Mouse (Mus musculus) left cerebral cortex, postnatal 4 days (tissue): ENCODE data around the gene Adra2a. TPM values are rescaled to one million over a fixed set of nuclear protein-coding genes. Genes with fewer than 3 reads are reported as not detected.
A peak's percentile ranks its signal among the peaks of the same experiment; 100 is the strongest.

Experiments
- DNase-seq: peaks from one replicate; pipeline ENCODE4 v3.0.0-alpha.2; 2022
- intact Hi-C: fragments of 180-260 bp; cut with DNase I; formaldehyde crosslinking; loops from one replicate; pipeline ENCODE4 v1.15.1; 2025
- total RNA-seq, 2 experiments: library from RNA; stranded (reverse); gene quantifications; 2 replicates each; pipeline ENCODE4 v1.2.3; 2021

Adra2a gene
- 10 to 100 TPM; 19.7 to 21.6 TPM for total RNA-seq

DNA sequence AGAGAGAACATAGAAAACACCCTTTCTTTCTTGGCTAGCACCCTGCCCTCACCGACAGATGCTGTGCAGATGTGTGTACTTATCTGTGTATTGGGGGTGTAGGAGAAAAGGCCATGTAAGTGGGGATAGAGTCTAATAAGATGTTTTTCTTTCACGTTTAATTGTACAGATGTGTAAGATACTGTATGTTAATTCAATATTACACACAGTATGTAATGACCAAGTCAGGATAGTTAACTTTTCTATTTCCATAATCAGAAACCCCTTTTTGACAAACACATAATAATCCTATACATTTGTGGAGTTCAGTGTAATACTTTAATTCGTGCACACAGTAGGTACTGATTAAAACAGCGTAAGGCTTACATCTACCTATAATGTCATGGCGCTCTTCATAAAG lies at the start of gene Adra2a:
Adra2a (plus strand) TSS at position 301 of the 400 bp plus-strand sequence.
- intact Hi-C loops, result loop anchor here (2.0 to 10.0 kb wide), 2 partner anchors 1017 to 1161 kb away; no protein-coding TSS in a partner anchor
- DNase-seq, result no peak

DNA sequence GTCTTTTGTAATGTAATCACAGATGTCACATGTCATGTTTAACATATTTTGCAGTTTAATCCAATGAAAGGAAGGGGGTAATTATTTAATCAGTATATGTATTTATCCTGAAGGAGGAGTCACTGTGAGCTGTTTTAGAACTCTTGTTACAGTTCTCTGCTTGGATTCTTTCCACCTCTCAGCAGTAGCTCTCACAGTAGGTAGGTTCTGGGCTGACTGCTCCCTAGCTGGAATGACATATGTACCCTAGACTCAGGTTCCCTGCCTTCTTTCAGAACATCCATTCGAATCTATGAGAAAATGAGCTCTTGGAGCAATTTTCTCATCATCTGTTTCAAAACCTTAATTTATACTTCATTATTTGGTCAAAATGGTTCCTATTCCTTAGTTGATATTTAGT lies 49.7 kb upstream of the Adra2a start:
- no peak for DNase-seq
- intact Hi-C loops, result no loop called here

DNA sequence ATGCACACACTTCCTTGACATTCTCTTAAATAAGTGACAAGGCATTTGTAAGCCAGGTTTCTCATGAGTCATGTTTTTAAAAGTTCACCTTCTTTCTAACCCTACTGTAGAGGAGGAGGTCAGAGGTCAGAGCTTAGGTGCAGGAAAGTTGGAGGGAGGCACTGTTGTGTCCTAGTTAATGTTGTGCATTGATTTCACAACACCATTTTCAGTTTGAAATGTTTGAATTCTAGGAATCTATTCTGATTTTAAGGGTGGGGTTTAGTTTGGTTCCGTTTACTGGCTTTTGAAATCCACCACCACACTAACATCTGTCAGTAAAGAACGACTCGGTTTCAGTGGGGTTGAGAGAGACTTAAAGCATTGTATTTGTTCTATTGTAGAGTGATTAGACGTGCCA lies 33.0 kb upstream of the Adra2a start:
- no peak for DNase-seq
- intact Hi-C loops, result no loop called here

DNA sequence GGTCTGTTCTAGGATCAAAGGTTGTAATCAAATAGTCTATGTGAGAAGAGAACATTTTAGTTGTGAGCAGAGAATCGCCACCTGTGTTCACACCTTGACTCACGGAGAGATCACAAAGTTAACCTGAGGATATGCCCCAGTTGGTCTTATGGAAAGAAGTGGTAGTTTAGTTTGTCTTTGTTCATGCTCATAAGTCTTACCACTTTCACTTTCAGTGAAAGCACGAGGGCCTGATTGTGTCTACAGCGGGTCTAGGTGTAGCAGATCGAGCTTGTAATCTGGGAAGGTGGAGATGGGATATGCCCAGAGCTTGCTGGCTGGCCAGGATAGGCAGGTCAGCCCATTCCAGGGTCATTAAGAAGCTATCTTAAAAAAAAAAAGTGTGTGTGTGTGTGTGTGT lies 29.0 kb upstream of the Adra2a start:
- no peak for DNase-seq
- intact Hi-C loops, result no loop called here

DNA sequence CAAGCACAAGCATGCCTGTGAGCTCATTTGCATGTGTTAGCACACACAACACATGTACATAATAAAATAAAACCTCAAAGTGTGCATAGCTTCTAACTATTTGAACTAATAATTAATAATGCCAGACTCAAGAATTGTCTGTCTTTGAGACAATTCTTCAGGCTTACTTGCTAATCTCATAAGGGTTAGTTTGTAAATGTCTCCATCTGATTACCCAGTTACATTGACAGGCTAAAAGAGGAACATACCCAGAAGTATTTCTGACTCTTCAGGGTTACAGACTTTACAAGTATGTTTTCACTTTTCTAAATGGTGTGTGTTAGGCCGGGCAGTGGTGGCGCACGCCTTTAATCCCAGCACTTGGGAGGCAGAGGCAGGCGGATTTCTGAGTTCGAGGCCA lies 28.4 kb upstream of the Adra2a start:
- intact Hi-C loops, result no loop called here
- DNase-seq, result no peak

DNA sequence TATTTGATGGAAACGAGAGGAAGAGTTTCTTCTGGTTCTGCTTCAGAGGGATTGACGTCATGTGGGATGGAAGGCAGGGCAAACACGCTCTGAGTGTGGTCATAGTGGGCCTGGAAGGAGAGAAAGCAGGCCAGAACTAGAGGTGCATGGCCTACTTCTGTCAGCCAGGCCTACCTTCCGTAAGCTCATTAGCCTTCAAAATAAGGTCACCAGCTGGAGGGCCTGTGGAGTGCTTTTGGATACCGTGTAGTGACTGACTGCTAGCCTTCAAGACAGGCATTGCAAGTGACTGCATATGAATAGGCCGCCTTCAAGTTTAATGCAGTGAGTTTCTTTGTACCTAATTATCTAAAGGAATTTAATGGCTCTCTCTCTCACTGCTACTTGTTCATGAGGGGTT lies 8.9 kb upstream of the Adra2a start:
- intact Hi-C loops, result no loop called here
- no peak for DNase-seq

DNA sequence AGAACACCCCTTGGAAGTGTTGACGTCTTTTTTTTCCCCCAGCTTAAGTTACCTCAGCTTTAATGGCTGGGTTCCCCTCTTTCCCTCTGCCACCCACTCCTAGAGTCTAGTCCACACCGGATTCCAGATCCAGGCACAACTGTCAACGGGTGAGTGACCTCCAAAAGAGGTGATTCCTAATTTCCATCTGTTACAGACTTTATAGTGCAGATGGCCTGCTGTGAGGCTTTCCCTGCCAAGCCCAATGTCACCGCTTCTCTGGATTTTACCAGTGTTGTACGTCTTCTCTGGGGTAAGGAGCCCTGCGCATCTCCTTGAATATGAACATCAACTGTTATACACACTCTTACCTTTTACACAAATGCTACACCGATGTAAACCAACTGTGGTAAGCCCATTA lies 4.5 kb upstream of the Adra2a start:
- no peak for DNase-seq
- intact Hi-C loops, result no loop called here

DNA sequence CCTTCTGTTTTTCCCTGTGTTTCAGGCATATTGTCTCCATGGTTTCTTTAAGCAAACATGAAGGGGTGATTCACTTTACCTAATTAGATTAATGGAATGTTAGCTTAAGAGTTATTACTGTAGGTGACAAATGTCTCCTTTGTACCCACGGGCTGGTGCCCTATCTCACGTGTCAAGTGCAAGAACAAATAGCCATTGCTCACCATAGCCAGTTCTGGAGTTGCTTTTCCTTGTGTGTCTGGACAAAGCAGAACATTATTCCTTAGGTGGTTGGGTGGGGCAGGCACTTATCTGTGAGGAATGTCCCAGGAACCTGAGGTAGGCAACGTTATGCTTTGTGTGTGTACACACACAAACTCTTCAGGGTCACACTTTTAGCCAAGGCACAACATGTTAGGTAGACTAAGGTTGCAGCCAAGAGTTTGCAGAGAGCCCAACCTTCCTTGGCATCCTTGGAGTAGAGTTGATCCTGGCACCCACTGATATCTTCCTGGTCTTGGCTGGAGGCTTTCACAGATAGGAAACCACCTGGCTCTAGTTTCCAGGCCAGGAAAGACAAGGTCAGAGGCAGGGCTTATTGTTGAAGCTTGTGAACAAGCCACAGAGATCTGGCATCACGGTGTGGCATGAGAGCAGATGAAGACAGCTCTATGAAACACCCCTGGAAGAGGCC lies 3.5 kb upstream of the Adra2a start:
- intact Hi-C loops, result loop anchor here (10.0 kb wide), 1 partner anchor 1164 kb away; no protein-coding TSS in a partner anchor
- no peak for DNase-seq

DNA sequence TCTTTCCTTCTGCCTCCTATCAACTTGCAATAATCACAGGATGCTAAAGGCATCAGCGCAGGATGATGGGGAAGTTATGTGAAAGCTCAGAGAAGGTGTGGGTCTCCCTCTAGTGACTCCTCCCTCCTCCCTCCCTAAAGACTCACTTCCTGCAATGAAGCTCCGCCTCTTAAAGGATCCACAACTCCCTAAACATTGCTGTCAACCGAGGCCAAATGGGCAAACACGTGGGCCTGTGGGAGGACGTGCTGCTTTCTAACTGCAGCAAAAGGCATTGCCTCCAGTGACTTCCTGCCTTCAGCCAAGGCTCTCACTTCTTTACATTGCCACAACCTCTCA lies 3.0 kb upstream of the Adra2a start:
- intact Hi-C loops, result loop anchor here (10.0 kb wide), 1 partner anchor 1164 kb away; no protein-coding TSS in a partner anchor
- DNase-seq, result no peak

DNA sequence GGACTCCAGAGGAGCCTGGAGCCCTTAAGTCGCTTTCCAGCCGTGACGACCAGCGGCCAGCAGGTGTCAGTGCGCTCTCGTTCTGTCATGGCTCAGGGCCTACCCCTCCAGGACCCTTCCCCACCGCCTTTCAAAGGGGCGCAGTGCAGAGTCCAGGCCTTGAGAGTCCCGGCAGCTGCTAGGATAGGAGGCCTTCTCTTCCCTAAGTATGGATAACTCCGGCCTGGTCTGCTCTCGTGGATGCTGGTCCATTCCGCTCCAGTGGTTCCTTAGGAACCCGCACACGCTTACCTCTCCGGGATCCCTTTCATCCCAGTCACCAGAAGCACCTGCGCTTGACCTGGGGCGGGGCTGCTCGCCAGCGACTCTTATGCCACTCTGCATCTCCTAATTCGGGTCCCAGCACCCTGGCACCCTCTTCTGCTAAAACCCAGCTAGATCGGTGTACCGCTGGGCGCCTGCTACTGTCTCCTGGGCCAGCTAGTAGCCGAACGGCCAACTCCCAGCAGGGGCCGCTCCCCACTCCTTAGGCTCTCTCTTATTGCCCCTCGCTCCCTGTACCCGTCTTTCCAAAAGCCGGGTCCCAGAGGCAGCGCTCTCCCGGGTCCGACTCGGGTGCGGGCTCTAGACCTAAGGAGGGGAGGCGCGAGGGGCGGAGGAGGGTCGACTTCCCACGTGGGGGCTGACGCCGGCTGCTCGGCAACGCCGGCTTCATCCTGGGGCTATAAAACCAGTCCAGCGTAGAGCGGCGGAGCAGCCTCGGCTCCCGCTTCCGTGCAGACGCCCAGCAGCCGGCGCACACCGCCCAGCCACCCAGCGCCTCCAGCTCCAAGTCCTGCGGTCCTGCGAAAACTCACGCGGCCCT lies 788 bp downstream of the Adra2a start:
- intact Hi-C loops, result loop anchor here (2.0 to 10.0 kb wide), 3 partner anchors 493 to 1160 kb away; no protein-coding TSS in a partner anchor

DNA sequence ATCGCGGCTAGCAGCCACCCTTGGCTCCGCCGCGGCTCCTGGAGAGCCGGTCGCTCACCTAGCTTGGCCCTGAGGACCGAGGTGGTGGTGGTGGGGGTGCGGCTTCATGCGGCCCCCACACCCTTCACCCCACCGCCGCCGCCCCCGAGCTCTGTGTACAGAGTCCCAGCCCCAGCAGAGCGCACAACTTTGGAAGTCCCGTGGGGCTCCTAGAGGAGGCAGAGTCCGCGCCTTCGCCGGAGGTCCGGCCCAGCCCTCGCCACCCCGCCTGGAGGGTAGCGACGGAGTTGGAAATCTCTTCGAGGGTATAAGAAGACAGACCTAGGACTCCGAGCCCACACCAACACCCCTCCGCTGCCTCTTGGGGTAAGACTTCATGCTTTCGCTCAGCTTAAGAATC lies 1.5 kb downstream of the Adra2a start:
- peak; percentile 24 for DNase-seq
- intact Hi-C loops, result loop anchor here (2.0 to 10.0 kb wide), 3 partner anchors 492 to 1159 kb away; no protein-coding TSS in a partner anchor

More for the DNA sequence above, 788 bp downstream of the Adra2a start:
- DNase-seq, result peak; percentile 88

DNA sequence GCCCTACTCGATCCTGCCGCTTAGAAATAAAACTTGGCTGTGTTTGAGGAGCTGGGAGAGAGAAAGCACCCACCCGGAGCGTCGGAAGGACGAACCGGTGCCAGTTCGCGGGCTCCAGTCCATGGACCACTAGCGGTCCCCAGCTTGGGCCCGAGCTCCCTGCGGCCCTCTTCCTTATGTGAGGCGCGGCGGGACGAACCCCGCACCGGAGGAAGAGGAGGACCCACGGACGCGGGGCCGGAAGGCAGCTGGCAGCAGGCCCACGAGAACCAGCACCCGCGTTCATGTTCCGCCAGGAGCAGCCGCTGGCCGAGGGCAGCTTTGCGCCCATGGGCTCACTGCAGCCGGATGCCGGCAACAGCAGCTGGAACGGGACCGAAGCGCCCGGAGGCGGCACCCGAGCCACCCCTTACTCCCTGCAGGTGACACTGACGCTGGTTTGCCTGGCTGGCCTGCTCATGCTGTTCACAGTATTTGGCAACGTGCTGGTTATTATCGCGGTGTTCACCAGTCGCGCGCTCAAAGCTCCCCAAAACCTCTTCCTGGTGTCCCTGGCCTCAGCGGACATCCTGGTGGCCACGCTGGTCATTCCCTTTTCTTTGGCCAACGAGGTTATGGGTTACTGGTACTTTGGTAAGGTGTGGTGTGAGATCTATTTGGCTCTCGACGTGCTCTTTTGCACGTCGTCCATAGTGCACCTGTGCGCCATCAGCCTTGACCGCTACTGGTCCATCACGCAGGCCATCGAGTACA lies 2.2 kb downstream of the Adra2a start:
- intact Hi-C loops, result loop anchor here (2.0 to 10.0 kb wide), 3 partner anchors 491 to 1159 kb away; no protein-coding TSS in a partner anchor
- peak; percentile 29 for DNase-seq

DNA sequence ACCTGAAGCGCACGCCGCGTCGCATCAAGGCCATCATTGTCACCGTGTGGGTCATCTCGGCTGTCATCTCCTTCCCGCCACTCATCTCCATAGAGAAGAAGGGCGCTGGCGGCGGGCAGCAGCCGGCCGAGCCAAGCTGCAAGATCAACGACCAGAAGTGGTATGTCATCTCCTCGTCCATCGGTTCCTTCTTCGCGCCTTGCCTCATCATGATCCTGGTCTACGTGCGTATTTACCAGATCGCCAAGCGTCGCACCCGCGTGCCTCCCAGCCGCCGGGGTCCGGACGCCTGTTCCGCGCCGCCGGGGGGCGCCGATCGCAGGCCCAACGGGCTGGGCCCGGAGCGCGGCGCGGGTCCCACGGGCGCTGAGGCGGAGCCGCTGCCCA lies 2.7 kb downstream of the Adra2a start:
- no peak for DNase-seq
- intact Hi-C loops, result loop anchor here (5.0 to 10.0 kb wide), 2 partner anchors 491 to 1158 kb away; no protein-coding TSS in a partner anchor

DNA sequence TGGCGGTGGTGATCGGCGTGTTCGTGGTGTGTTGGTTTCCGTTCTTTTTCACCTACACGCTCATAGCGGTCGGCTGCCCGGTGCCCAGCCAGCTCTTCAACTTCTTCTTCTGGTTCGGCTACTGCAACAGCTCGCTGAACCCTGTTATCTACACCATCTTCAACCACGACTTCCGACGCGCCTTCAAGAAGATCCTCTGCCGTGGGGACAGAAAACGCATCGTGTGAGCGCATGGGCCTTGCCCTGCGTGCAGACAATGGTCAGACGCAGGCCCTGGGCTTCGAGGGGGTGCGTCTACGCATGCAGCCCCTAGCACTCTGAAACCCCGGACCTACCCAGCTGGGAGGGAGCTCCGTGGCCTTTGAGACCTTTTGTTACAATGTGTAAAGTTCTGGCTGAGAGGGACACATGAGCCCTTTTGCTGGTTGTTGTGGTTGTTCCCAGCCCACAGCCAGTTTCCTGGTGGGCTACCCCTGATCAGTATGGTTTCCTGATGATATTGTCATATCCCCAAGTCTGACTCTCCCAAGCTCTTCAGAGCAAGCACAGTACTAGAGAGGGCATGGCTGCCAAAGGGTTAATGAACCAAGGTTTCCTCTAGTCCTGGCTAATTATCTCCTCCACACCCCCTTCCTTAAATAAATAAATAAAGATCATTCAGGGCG lies 3.6 kb downstream of the Adra2a start:
- intact Hi-C loops, result loop anchor here (5.0 to 10.0 kb wide), 2 partner anchors 490 to 1157 kb away; no protein-coding TSS in a partner anchor
- DNase-seq, result no peak

DNA sequence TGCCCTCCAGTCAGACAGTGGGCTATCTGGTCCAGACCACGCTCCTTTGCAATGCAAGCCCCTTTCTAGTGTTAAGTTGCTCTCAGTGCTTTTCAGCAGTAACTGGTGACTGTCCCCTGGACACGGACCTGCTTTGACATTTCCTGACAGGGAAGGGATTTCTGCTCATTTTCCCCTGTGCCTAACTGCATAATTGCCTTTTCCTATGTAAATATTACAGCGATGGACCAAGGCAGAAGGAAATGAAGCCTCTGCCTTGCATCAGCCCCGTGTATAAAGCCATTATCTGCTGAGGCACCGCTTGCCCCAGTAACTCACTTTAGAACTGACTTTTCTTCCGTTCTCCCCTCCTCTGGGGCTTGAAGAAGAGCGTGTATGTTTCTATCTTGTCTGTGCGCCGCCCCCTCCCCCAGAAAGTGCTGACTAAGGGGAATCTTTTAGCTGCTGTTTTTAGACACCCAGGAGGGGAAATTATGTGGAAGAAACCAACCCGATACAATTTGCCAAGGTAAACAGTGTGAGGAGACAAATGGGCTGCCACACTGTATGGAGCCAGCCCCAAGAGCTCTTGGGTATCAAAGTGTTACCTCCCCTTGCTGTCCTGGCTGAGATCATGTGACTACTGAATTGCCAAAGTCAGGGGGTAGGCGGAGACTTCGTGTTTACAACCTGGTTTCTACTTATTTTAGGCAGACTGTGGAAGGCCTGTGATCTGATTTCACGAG lies 4.4 kb downstream of the Adra2a start:
- intact Hi-C loops, result loop anchor here (5.0 to 10.0 kb wide), 2 partner anchors 489 to 1156 kb away; no protein-coding TSS in a partner anchor
- DNase-seq, result no peak

DNA sequence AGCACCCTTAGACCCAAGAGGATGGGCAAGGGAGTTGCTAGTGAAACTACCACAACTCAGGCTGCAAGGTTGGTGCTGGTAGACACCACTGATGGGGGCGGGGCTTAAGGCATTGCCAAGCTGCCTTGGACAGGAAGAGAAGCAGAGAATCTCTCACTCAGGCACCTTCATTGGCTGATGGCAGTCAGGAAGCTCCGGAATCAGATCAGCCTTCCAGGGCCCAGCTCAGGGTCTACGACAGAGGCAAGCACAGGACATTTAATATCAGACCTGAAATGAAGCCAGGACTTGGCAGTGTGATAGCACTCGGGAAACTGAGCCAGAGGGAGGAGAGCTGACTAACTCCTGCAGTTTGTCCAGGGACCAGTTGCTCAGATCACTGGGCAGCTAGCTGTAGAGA lies 7.7 kb downstream of the Adra2a start:
- intact Hi-C loops, result no loop called here
- DNase-seq, result no peak

DNA sequence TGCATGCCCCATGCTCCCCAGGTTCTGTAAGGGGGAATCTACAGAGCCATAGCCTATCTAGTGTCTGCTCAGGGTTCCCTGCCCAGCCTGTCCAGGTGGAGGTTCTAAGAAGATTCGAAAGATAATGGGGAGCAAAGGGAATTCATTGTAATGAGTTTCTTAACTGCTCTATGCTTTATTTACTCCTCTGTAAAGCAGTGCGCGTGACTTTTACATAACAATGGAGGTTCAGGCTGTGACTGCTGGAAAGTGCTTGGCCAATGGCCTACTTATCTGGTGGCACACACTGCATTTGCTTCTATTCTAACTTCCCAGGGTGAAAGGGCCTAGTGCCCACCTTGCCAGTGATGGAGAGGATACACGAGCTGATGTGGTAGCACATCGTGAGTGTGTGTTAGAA lies 11.9 kb downstream of the Adra2a start:
- intact Hi-C loops, result no loop called here

DNA sequence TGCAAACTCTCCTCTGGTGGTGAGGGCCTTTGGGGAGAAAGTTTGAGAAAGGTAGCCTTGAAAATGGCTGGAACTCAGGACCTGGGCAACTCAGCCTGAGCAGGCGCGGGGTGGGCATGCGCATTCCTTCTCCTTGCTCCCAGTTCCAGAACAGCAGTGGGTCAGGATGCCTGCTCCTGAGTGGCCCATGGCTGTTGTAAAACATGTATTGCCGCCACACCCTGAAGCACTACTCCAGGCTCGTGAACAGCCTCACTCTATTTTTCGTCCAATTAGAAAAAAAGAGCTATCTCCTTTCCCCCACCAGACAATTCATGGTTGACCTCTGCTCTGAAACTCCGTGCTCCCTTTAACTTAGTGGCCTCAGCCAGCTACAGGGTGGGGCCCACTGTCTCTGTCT lies 24.5 kb downstream of the Adra2a start:
- DNase-seq, result no peak
- intact Hi-C loops, result no loop called here

More for the DNA sequence above, 11.9 kb downstream of the Adra2a start:
- DNase-seq, result no peak

DNA sequence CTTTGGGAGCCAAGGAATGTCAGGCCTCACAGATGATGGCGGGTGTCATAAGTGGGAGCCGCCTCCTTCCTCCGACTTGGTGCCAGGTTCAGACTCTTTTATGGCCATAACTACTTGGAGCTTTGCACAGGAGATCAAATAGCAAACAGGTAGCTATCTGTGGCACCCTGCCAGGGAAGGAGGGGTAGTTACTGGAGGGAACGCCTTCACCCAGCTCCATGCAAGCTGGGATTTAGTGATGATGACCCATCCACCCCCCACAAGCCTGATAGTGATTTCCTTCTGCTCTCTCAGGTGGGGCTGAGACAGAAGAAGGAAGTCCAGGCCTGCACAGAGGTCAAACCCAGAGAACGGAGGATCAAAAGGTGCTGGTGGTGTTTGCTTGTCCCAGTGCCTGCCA lies 26.6 kb downstream of the Adra2a start:
- DNase-seq, result no peak

More for the DNA sequence above, 26.6 kb downstream of the Adra2a start:
- intact Hi-C loops, result no loop called here
